Mouse (Mus musculus): ENCODE results near the gene 1700013G24Rik. TPM values are rescaled to one million over a fixed set of nuclear protein-coding genes. Genes with fewer than 3 reads are reported as not detected.

The 1700013G24Rik gene
- total RNA-seq, 2 experiments from 2014 or later, result not detected

GRCm38 (mm10) chr4:137471326-137471725 is 18.2 kb downstream of the 1700013G24Rik start:
- no peak for TF ChIP-seq CTCF (IDR thresholded peaks at IDR 0.05)
- intact Hi-C loops (cut with DNase I), result no loop called here
- H3K27ac ChIP-seq, result no peak overlapping the region
- DNase-seq (ENCODE audit: extremely low spot score in 1 of 2, low spot score in 2 of 2), result no peak
- no peak overlapping the region for H3K4me3 ChIP-seq

- no peak for DNase-seq (ENCODE audit: extremely low spot score in 1 of 2, low spot score in 2 of 2)
- TF ChIP-seq CTCF (IDR thresholded peaks at IDR 0.05), result no peak
- Histone ChIP-seq H3K27ac (no peak overlapping the region), H3K4me3 (no peak overlapping the region)
- intact Hi-C loops (cut with DNase I), result no loop called here
Measured at GRCm38 (mm10) chr4:137473240-137473639, 20.2 kb downstream of the 1700013G24Rik start.

GRCm38 (mm10) chr4:137473701-137474388 is 20.8 kb downstream of the 1700013G24Rik start:
- no peak for DNase-seq (ENCODE audit: extremely low spot score in 1 of 2, low spot score in 2 of 2)
- TF ChIP-seq CTCF (IDR thresholded peaks at IDR 0.05), result no peak
- intact Hi-C loops (cut with DNase I), result no loop called here
- Histone ChIP-seq H3K4me3 (no peak overlapping the region), H3K27ac (no peak overlapping the region)

- Histone ChIP-seq H3K27ac (no peak overlapping the region), H3K4me3 (no peak overlapping the region)
- intact Hi-C loops (cut with DNase I), result no loop called here
- DNase-seq (ENCODE audit: extremely low spot score in 1 of 2, low spot score in 2 of 2), result no peak
- TF ChIP-seq CTCF (IDR thresholded peaks at IDR 0.05), result no peak
Measured at GRCm38 (mm10) chr4:137474694-137475093, 21.6 kb downstream of the 1700013G24Rik start.

- intact Hi-C loops (cut with DNase I), result no loop called here
- H3K4me3 ChIP-seq, result no peak overlapping the region
- TF ChIP-seq CTCF (IDR thresholded peaks at IDR 0.05), result no peak
- no peak overlapping the region for H3K27ac ChIP-seq
- DNase-seq (ENCODE audit: extremely low spot score in 1 of 2, low spot score in 2 of 2), result no peak
Measured at GRCm38 (mm10) chr4:137475271-137476050, 22.4 kb downstream of the 1700013G24Rik start.

- Histone ChIP-seq H3K27ac (no peak overlapping the region), H3K4me3 (peak overlapping the region; percentile 0; the same call in 1 of the 2 replicates)
- intact Hi-C loops (cut with DNase I), result no loop called here
- TF ChIP-seq CTCF (IDR thresholded peaks at IDR 0.05), result no peak
- DNase-seq (ENCODE audit: extremely low spot score in 1 of 2, low spot score in 2 of 2), result peak; percentile 19 to 35
Measured at GRCm38 (mm10) chr4:137476065-137476760, 23.1 kb downstream of the 1700013G24Rik start.

- no peak overlapping the region for H3K27ac ChIP-seq
- H3K4me3 ChIP-seq, result peak overlapping the region; percentile 0; the same call in 1 of the 2 replicates
- intact Hi-C loops (cut with DNase I), result no loop called here
- no peak for TF ChIP-seq CTCF (IDR thresholded peaks at IDR 0.05)
- DNase-seq (ENCODE audit: extremely low spot score in 1 of 2, low spot score in 2 of 2), result no peak
Measured at GRCm38 (mm10) chr4:137476761-137477237, 23.7 kb downstream of the 1700013G24Rik start.

- TF ChIP-seq CTCF (IDR thresholded peaks at IDR 0.05), result no peak
- no peak overlapping the region for H3K4me3 ChIP-seq
- H3K27ac ChIP-seq, result no peak overlapping the region
- intact Hi-C loops (cut with DNase I), result no loop called here
- DNase-seq (ENCODE audit: extremely low spot score in 1 of 2, low spot score in 2 of 2), result no peak
Measured at GRCm38 (mm10) chr4:137477611-137478010, 24.5 kb downstream of the 1700013G24Rik start.

- H3K27ac ChIP-seq, result no peak overlapping the region
- H3K4me3 ChIP-seq, result no peak overlapping the region
- TF ChIP-seq CTCF (IDR thresholded peaks at IDR 0.05), result no peak
- no peak for DNase-seq (ENCODE audit: extremely low spot score in 1 of 2, low spot score in 2 of 2)
- intact Hi-C loops (cut with DNase I), result no loop called here
Measured at GRCm38 (mm10) chr4:137478306-137478705, 25.2 kb downstream of the 1700013G24Rik start.

GRCm38 (mm10) chr4:137479757-137480156 is 26.7 kb downstream of the 1700013G24Rik start:
- no peak for TF ChIP-seq CTCF (IDR thresholded peaks at IDR 0.05)
- Histone ChIP-seq H3K4me3 (no peak overlapping the region), H3K27ac (no peak overlapping the region)
- intact Hi-C loops (cut with DNase I), result no loop called here
- no peak for DNase-seq (ENCODE audit: extremely low spot score in 1 of 2, low spot score in 2 of 2)

GRCm38 (mm10) chr4:137480191-137480992 is 27.3 kb downstream of the 1700013G24Rik start:
- H3K4me3 ChIP-seq, result no peak overlapping the region
- no peak for DNase-seq (ENCODE audit: extremely low spot score in 1 of 2, low spot score in 2 of 2)
- H3K27ac ChIP-seq, result no peak overlapping the region
- intact Hi-C loops (cut with DNase I), result no loop called here
- TF ChIP-seq CTCF (IDR thresholded peaks at IDR 0.05), result no peak
